Mouse (Mus musculus) heart, embryonic 15.5 days (tissue): ENCODE data around the gene Dcaf6. TPM values are rescaled to one million over a fixed set of nuclear protein-coding genes. Genes with fewer than 3 reads are reported as not detected.

Experiments used
- ATAC-seq: fragments of 200-750 bp; cut with Nextera tagmentation; replicated peaks from 2 replicates; pipeline ENCODE4 v1.8.0; 2017; ENCODE audit warnings: low read depth, moderate TSS enrichment; ENCODE audit not compliant: insufficient number of reproducible peaks, insufficient read depth, low FRiP score
- H3K27ac ChIP-seq: fragments of 300-500 bp; sonication (generic); 2 replicates; pipeline ENCODE4 v1.5.1; 2015; ENCODE audit warnings: mild to moderate bottlenecking, inconsistent platforms
- H3K27me3 ChIP-seq: fragments of 300-500 bp; sonication (generic); 2 replicates; pipeline ENCODE4 v1.6.1; 2015; ENCODE audit warnings: inconsistent platforms
- H3K36me3 ChIP-seq: fragments of 300-500 bp; sonication (generic); 2 replicates; pipeline ENCODE4 v1.6.1; 2015; ENCODE audit warnings: mild to moderate bottlenecking, inconsistent platforms
- H3K4me1 ChIP-seq: fragments of 300-500 bp; sonication (generic); replicated peaks from 2 replicates; pipeline ENCODE4 v1.6.1; 2015; ENCODE audit warnings: inconsistent platforms
- H3K4me2 ChIP-seq: fragments of 300-500 bp; sonication (generic); 2 replicates; pipeline ENCODE4 v1.6.1; 2015; ENCODE audit warnings: inconsistent platforms, mild to moderate bottlenecking, moderate library complexity
- H3K4me3 ChIP-seq: fragments of 300-500 bp; sonication (generic); 2 replicates; pipeline ENCODE4 v1.5.1; 2015; ENCODE audit warnings: mild to moderate bottlenecking, inconsistent platforms
- H3K9ac ChIP-seq: fragments of 300-500 bp; sonication (generic); 2 replicates; pipeline ENCODE4 v1.6.1; 2015; ENCODE audit warnings: mild to moderate bottlenecking, inconsistent platforms
- H3K9me3 ChIP-seq: fragments of 300-500 bp; sonication (generic); replicated peaks from 2 replicates; pipeline ENCODE4 v1.6.1; 2016; ENCODE audit warnings: inconsistent platforms
- WGBS: fragments of 180-500 bp; shearing (Covaris S2); methylation state at CpG from one replicate; pipeline ENCODE4 v1.1.7; 2015; ENCODE audit warnings: mixed read lengths; 5-methylcytosine and 5-hydroxymethylcytosine counted together
- polyA plus RNA-seq: library from polyadenylated mRNA; unstranded; fragments of >200 nt; fragmentation: Nextera tagmentation; extraction: Ambion mirVana; gene quantifications from 2 replicates; pipeline ENCODE4 v1.2.1, GENCODE M21; 2015

The Dcaf6 gene
- polyA plus RNA-seq, 1 experiment from 2014 or later: 19.3 TPM

GRCm38 (mm10) chr1:165421357-165421915 lies 38.8 kb downstream of the Dcaf6 start:
- no peaks in the 10 kb centered on the region for H3K27me3 ChIP-seq
- no peaks in the 10 kb centered on the region for H3K4me1 ChIP-seq
- no peak overlapping the region for H3K27ac ChIP-seq
- no peak for ATAC-seq
- no peak overlapping the region for H3K4me2 ChIP-seq
- no peaks in the 10 kb centered on the region for H3K9me3 ChIP-seq
- H3K4me3 ChIP-seq: no peak overlapping the region
- WGBS: 85% methylated on average over 7 of the region's 7 CpGs
- no peak overlapping the region for H3K9ac ChIP-seq
- H3K36me3 ChIP-seq: no peaks in the 10 kb centered on the region; the same call in 1 of the 2 replicates

DNA sequence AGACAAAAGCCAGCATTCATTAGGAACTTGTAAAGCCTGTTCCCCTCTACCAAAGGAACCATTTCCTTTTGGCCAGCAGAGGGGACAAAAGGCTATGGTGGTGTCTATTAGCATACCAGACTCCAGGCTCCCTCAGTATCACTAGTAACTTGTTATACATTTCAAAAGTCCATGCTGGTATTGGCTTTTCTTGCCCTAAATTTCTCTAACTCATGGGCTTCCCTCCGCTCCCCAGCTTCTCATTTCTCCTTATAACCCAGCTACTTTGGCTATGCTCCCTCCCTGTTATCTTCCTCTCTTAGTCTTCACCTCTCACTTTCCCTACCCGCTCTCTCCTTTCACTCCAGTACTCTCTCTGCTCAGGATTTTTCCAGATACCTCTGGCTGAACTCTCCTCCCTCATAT lies 63.9 kb downstream of the Dcaf6 start:
- H3K4me3 ChIP-seq: no peak overlapping the region
- H3K36me3 ChIP-seq: no peaks in the 10 kb centered on the region
- H3K27ac ChIP-seq: no peak overlapping the region
- H3K4me2 ChIP-seq: no peak overlapping the region
- no peak overlapping the region for H3K9ac ChIP-seq
- WGBS: 83% methylated on average over 2 of the region's 2 CpGs
- no peak for ATAC-seq
- no peaks in the 10 kb centered on the region for H3K9me3 ChIP-seq
- no peaks in the 10 kb centered on the region for H3K4me1 ChIP-seq
- H3K27me3 ChIP-seq: no peaks in the 10 kb centered on the region

- H3K27me3 ChIP-seq: no peaks in the 10 kb centered on the region
- H3K36me3 ChIP-seq: no peaks in the 10 kb centered on the region
- no peaks in the 10 kb centered on the region for H3K9me3 ChIP-seq
- H3K4me2 ChIP-seq: no peak overlapping the region
- H3K9ac ChIP-seq: no peak overlapping the region
- WGBS: 86% methylated on average over 4 of the region's 4 CpGs
- H3K4me1 ChIP-seq: no peaks in the 10 kb centered on the region
- no peak overlapping the region for H3K4me3 ChIP-seq
- no peak for ATAC-seq
- H3K27ac ChIP-seq: no peak overlapping the region
These were observed 64.3 kb downstream of the Dcaf6 start for GRCm38 (mm10) chr1:165395940-165396339.

GRCm38 (mm10) chr1:165394836-165395235 lies 65.4 kb downstream of the Dcaf6 start:
- no peaks in the 10 kb centered on the region for H3K27me3 ChIP-seq
- H3K4me2 ChIP-seq: no peak overlapping the region
- 55% methylated on average over 3 of the region's 3 CpGs for WGBS
- no peak overlapping the region for H3K4me3 ChIP-seq
- H3K9me3 ChIP-seq: no peaks in the 10 kb centered on the region
- H3K27ac ChIP-seq: no peak overlapping the region
- no peak for ATAC-seq
- H3K9ac ChIP-seq: no peak overlapping the region
- H3K36me3 ChIP-seq: no peaks in the 10 kb centered on the region
- no peaks in the 10 kb centered on the region for H3K4me1 ChIP-seq

GRCm38 (mm10) chr1:165393033-165393432 lies 67.2 kb downstream of the Dcaf6 start:
- Histone ChIP-seq H3K4me1 (no peaks in the 10 kb centered on the region), H3K9me3 (no peaks in the 10 kb centered on the region), H3K27me3 (no peaks in the 10 kb centered on the region), H3K4me3 (no peak overlapping the region), H3K27ac (no peak overlapping the region), H3K9ac (no peak overlapping the region), H3K4me2 (no peak overlapping the region), H3K36me3 (peaks cover 3% of the 10 kb centered on the region; the same call in 1 of the 2 replicates)
- ATAC-seq: no peak
- WGBS: 83% methylated on average over 1 of the region's 1 CpGs

DNA sequence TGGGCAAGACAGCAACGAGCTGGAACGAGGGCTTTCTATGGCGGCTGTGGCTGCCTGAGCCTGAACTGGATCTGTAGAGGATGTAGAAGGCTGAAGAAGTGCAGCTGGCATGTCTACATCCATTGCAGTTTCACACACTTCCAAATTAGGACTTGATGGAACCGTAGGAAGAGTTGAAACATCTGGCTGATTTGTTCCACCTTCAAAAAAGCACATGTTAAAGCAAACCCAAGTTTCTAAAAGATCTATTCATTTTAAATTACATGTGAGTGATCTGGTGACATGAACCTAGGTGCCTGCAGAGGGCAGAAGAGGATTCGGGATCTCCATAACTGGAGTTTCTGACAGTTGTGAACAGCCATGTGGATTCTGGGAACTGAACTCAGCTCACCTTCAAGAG lies 71.6 kb downstream of the Dcaf6 start:
- no peak for ATAC-seq
- 72% methylated on average over 5 of the region's 5 CpGs for WGBS
- Histone ChIP-seq H3K27ac (no peak overlapping the region), H3K4me2 (no peak overlapping the region), H3K4me1 (no peaks in the 10 kb centered on the region), H3K36me3 (peaks cover 11% of the 10 kb centered on the region), H3K9me3 (no peaks in the 10 kb centered on the region), H3K4me3 (no peak overlapping the region), H3K27me3 (no peaks in the 10 kb centered on the region), H3K9ac (no peak overlapping the region)

DNA sequence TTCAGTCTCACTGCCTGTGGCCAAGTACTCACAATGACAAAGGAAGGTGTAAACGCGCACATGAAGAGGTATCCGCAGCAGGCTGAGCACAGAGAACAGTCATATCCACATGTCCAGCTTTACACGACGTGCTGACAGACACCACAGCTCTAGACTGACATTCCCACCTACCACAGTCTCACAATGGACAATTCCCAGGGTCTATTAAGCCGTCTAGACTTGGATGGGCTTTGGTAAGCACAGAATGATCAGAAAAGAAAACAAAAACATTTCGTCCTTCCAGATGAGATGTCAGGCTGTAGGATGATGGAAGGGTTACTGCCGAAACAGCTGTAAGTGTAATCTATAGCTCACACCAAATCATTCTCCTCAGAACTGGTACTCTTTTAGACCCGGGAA lies 73.8 kb downstream of the Dcaf6 start:
- Histone ChIP-seq H3K9ac (no peak overlapping the region), H3K4me3 (no peak overlapping the region), H3K4me1 (no peaks in the 10 kb centered on the region), H3K9me3 (no peaks in the 10 kb centered on the region), H3K27ac (no peak overlapping the region), H3K4me2 (no peak overlapping the region), H3K27me3 (no peaks in the 10 kb centered on the region), H3K36me3 (peaks cover 11% of the 10 kb centered on the region)
- 69% methylated on average over 9 of the region's 9 CpGs for WGBS
- ATAC-seq: no peak

DNA sequence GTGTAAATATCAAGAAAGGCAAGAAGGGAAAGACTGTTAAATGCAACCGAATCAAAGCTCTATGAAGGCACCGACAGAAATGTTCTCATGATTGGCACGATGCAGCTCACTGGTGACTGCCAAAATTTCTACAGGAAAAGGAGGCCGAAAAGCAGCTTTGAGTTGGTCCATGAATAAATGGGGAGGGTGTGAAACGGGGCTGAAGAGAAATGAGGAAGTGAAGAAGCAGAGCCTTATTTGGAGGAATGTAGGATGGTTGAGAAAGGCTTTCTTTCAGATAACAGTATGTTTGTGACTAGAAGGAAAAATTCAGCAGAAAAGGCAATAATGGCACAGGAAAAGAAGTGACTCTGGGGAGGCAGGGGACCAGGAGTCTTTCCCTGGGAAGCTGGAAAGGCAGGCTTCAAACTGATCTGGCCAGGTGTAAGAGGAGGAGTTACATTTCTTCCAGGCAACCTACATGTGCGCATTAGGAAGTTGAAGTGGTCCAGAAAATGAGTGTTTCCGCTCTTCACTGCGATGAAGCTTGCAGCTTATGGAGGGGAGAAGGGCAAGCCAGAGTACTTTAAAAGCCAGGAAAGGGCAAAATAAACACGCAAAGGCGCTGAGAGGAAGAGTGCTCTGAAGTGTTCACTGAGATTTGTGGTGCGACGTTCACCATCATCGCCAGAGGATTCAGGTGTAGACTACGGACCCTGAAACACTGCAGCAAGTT lies 74.3 kb downstream of the Dcaf6 start:
- WGBS: 75% methylated on average over 14 of the region's 14 CpGs
- no peak overlapping the region for H3K4me2 ChIP-seq
- no peak for ATAC-seq
- no peaks in the 10 kb centered on the region for H3K27me3 ChIP-seq
- H3K9me3 ChIP-seq: no peaks in the 10 kb centered on the region
- H3K4me3 ChIP-seq: no peak overlapping the region
- H3K4me1 ChIP-seq: no peaks in the 10 kb centered on the region
- no peak overlapping the region for H3K27ac ChIP-seq
- peaks cover 11% of the 10 kb centered on the region for H3K36me3 ChIP-seq
- H3K9ac ChIP-seq: no peak overlapping the region

GRCm38 (mm10) chr1:165373839-165374238 lies 86.4 kb downstream of the Dcaf6 start:
- WGBS: 66% methylated on average over 9 of the region's 9 CpGs

DNA sequence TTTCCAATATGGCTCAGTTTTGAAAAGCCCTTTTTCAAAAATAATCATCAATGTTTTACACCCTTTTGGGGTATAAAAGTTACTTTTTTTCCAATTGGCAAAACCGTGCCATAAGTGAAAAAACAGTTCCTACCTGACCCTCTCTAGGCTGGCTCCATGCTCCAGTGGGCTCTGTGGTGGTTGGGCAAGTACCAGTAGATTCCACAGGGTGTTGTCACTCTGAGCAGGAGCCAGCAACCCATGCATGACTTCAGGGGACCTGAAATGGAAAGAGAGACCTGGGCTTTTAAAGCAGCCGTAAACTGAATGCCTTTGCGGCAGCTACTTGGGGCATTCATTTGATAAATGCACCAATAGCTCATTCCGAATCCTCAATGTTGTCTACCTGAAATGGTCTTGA lies 89.3 kb downstream of the Dcaf6 start:
- Histone ChIP-seq H3K4me1 (no peaks in the 10 kb centered on the region), H3K9me3 (no peaks in the 10 kb centered on the region), H3K27ac (no peak overlapping the region), H3K4me2 (no peak overlapping the region), H3K9ac (no peak overlapping the region), H3K36me3 (peaks cover 3% of the 10 kb centered on the region; the same call in 1 of the 2 replicates), H3K4me3 (no peak overlapping the region), H3K27me3 (no peaks in the 10 kb centered on the region)
- WGBS: 87% methylated on average over 4 of the region's 4 CpGs
- ATAC-seq: no peak

More at GRCm38 (mm10) chr1:165373839-165374238, 86.4 kb downstream of the Dcaf6 start:
- H3K27me3 ChIP-seq: no peaks in the 10 kb centered on the region
- H3K4me3 ChIP-seq: no peak overlapping the region
- no peak overlapping the region for H3K27ac ChIP-seq
- H3K9me3 ChIP-seq: no peaks in the 10 kb centered on the region
- H3K36me3 ChIP-seq: peaks cover 3% of the 10 kb centered on the region; the same call in 1 of the 2 replicates
- H3K4me2 ChIP-seq: no peak overlapping the region
- ATAC-seq: no peak
- no peak overlapping the region for H3K9ac ChIP-seq
- no peaks in the 10 kb centered on the region for H3K4me1 ChIP-seq

DNA sequence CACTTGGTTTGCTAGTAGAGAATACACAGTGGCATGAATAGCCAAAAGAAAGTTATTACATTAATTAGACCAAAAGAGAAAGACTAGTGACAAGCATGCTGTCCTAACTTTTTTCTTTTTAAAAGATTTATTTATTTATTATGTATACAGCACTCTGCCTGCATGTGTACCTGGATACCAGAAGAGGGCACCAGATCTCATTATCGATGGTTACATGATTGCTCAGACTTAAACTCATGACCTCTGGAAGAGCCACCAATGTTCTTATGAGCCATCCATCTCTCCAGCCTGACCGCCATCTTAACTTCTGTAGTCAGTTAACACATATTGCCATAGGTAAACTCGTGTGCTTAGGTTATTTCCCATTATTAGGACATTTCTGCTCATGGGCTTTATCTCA lies 95.2 kb downstream of the Dcaf6 start:
- Histone ChIP-seq H3K4me1 (no peaks in the 10 kb centered on the region), H3K9ac (no peak overlapping the region), H3K9me3 (no peaks in the 10 kb centered on the region), H3K4me3 (no peak overlapping the region), H3K4me2 (no peak overlapping the region), H3K36me3 (no peaks in the 10 kb centered on the region), H3K27ac (no peak overlapping the region), H3K27me3 (no peaks in the 10 kb centered on the region)
- 92% methylated on average over 3 of the region's 3 CpGs for WGBS
- no peak for ATAC-seq

GRCm38 (mm10) chr1:165363271-165363670 lies 97.0 kb downstream of the Dcaf6 start:
- Histone ChIP-seq H3K27ac (no peak overlapping the region), H3K9me3 (no peaks in the 10 kb centered on the region), H3K4me2 (no peak overlapping the region), H3K27me3 (no peaks in the 10 kb centered on the region), H3K4me3 (no peak overlapping the region), H3K9ac (no peak overlapping the region), H3K4me1 (no peaks in the 10 kb centered on the region), H3K36me3 (no peaks in the 10 kb centered on the region)
- 81% methylated on average over 2 of the region's 2 CpGs for WGBS
- ATAC-seq: no peak
